Mouse (Mus musculus) granulocyte monocyte progenitor cell, adult 5-6 weeks (primary cell): ENCODE results near the gene Pum1. TPM values are rescaled to one million over a fixed set of nuclear protein-coding genes. Genes with fewer than 3 reads are reported as not detected.
"Not testable (repeated sequence)": the region's sequence is repeated elsewhere in the genome, so short reads cannot be mapped to it uniquely, and the experiment has no call there.

ENCODE experiments used
- ATAC-seq: replicated peaks from 2 replicates; pipeline ENCODE4 v1.8.0; 2016; ENCODE audit warnings: mild to moderate bottlenecking, moderate TSS enrichment, inconsistent platforms; ENCODE audit not compliant: poor library complexity, severe bottlenecking
- total RNA-seq, 2 experiments: library from RNA; stranded (forward) in 1 of 2; stranded (reverse) in 1 of 2; fragments of 200-712, 200-1000 nt in 1 of 2; fragments of >200 nt in 1 of 2; fragmentation: Nextera tagmentation in 1 of 2; gene quantifications; 2 replicates each; pipeline ENCODE4 v1.2.3; 2014 to 2017

Pum1 gene
- total RNA-seq, 2 experiments from 2014 or later: 43.3 to 46.9 TPM

DNA sequence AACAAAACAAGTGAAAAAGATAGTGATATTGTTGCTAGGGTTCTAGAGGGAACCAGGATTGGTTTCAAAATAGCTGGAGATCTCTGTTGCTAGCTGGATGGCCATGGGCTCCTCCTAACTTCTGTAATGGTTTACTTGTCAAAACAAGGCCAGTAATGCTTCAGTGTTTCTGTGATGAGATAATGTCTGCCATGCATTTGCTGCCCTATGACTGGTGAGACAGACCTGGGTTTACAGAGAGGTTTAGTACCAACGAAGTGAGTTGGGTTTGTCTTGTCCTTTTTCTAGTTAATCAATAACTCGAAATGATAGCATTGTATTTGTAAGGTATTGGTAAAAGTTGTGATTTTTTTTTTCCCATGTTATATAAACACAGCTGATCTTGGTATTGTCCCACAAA, 4.6 kb downstream of the Pum1 start:
- ATAC-seq: no peak

DNA sequence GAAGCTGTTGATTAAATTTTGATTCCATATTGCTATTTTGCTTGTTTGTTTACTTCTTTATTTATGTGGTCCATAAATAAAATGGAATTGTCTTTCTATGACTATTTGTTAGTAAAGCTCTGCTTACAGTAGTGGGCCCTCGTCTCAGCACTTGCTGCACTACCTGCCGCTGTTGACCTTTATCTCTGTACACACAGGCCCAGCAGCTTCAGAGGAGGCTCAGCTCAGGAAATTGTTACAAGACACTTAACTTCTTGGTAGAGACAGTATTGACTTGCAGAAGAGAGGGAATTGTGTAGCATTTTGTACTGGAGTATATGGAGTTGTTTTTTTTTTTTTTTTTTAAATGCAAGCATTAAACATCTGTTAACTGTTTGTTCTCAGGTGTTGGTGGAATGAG, 5.4 kb downstream of the Pum1 start:
- ATAC-seq: no peak

DNA sequence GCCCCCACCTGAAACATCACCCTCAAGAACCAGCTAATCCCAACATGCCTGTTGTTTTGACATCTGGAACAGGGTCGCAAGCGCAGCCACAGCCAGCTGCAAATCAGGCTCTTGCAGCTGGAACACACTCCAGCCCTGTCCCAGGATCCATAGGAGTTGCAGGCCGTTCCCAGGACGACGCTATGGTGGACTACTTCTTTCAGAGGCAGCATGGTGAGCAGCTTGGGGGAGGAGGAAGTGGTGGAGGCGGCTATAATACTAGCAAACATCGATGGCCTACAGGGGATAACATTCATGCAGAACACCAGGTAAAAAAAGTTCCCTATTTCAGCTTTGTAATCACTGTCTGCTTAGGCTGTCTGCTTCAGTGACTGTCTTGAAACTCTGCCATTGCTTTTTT, 5.9 kb downstream of the Pum1 start:
- peak; percentile 31; the same call in 1 of the 2 replicates for ATAC-seq

DNA sequence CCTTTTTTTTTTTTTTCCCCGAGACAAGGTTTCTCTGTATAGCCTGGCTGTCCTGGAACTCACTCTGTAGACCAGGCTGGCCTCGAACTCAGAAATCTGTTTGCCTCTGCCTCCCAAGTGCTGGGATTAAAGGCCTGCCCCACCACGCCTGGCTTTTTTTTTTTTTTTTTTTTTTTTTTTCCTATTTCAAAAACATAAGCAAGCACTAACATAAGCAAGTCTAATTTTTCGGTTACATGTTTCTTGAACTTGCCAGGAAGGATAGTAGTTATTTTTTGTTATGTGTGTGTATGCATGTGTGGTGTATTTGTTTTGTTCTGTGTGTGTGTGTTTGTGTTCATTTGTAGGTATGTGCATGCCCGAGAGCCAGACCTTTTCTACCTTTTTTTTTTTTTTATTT, 6.9 kb downstream of the Pum1 start:
- not testable (repeated sequence) for ATAC-seq

DNA sequence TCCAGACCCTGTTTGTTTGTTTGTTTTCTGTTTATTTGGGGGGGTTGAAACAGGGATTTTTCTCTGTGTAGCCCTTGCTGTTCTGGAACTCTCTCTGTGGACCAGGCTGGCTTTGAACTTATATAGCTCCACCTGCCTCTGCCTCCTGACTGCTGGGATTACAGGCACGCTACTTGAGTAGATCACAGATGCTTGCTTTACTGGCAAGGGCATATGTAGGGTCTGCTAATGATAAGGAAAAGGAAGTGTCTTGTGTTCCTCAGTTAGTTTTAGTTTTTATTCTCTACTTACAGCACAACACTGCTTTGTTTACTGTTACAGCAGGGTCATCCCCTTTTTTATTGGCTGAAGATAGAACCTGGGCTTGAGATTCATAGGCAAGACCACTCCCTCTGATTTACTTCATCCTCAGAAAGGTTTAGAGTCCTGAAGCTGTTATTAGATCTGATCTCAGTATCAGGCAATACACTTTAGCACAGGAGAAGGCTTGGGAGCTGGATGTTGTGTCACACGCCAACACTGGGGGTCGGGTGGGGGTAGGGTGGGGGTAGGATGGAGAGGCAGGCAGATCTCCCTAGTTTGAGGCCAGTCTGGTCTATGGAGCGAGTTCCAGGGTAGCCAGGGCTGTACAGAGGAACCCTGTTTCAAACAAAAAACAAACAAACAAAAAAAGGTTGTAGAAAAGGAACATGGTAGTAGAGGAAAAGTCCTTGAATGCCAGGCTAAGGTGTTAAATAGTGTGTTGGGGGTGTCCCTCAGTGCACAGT, 8.1 kb downstream of the Pum1 start:
- ATAC-seq: no peak

DNA sequence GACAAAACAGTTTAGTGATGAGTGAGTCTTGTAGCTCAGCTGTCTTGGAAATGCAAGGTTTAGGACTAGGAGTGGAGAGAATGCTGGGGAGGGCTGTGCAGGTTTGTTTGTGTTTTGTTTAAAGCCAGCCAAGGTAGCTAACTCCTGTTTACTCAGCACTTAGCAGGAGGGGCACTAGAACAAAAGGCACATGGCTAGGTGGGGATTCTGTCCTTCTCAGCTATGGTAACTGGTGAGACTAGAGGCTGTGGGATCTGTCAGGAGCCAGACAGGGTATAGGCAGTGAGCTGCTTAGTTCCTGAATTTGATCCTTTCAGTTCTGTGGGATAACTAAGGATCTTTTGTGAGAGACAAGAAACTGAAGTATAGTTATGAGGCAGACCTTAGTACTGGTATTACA, 9.0 kb downstream of the Pum1 start:
- no peak for ATAC-seq

DNA sequence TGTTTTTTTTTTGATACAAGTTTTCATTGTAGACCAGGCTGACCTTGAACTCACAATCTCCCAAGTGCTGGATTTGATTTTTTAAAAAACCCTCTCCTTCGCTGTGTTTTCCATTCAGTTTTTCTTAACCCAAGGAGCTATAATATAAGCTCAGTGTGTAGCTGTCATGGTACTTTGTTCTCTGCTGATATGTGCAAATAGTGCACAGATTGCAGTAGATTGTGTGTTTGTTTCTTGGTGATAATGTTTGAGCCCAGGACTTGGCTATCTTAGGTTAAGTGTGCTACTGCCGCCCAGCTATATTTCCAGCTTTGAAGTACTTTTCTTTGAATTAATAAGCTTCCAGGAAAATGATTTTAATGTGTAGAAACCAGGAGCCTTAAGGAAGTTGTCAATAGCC, 13.6 kb downstream of the Pum1 start:
- ATAC-seq: no peak

DNA sequence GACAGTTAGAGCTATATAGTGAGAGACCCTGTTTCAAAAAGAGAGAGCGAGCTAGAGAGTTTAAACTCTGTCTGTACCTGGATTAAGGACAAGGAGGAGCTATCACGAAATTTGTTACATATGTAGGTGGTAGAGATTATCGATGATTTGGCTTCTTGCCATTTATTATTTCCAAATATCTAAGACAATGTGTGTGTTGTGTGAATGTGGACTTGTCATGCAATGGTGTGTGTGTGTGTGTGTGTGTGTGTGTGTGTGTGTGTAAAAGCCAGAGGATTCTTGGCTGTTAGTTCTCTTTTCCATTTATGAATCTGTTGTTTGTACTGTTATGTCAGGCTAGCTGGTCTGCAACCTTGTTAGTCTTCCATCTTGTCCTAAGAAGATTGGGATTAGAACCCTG, 15.0 kb downstream of the Pum1 start:
- ATAC-seq: no peak

DNA sequence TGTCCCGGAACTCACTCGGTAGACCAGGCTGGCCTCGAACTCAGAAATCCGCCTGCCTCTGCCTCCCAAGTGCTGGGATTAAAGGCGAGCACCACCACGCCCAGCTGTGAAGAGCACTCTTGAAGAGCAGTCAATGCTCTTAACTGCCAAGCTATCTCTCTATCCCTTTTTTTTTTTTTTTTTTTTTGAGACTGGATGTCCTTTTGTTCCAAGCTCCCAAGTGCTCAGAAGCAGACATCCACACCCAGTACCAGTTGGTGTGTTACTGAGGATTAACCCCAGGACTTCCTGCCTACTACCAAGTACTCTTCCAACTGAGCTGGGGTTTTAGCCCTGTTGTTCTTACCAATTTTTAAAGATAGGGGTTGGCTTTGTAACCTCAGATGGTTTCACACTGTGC, 17.6 kb downstream of the Pum1 start:
- no peak for ATAC-seq

DNA sequence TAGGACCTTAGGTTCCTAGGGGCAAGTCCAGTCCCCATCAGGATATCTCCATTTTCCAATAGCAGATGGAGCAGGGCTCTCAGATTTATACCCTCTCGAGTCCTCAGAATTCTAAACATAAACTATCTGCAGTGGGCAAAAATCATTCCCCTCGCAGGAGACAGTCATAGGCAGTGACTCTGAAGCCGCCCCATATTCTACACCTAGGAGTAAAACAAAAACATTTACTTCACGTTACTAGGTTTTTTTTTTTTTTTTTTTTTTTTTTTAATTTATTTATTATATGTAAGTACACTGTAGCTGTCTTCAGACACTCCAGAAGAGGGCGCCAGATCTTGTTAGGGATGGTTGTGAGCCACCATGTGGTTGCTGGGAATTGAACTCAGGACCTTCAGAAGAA, 19.9 kb downstream of the Pum1 start:
- not testable (repeated sequence) for ATAC-seq

DNA sequence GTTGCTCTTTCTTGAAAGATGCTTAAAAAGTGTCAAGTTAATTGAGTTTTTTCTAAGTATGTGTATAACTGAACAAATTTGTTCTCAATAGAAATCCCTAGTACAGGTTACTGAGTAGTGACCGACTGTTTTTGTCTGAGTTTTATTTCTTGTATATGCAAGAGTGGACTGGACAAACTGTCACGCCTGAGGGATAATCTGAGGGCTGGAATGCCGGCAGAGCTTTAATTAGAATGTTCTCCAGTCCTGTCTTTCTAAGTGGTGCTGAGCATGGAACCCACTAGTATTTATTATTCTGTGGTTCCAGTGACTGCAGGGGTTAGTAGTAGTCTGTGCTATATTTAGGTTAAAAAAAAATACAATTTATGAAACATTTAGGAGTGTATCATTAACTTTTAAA, 30.8 kb downstream of the Pum1 start:
- no peak for ATAC-seq

DNA sequence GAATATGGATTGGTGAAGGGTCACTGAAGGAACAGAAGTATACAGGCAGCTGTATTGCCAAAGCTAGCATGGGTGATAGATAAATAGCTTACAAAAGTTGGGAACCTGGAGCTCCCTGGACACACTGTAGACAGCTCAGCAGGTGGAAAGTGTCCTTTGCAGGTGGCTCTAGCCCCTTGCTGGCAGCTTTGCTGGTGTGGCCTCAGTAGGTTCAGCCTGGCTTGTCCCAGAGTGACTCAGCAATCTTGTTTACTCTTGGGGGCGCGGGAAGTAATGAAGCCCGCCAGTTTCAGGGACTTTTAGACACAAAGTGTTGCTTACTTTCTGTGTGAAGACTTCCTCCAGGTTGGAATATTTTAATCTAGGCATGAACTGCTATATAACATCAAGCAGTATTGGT, 31.9 kb downstream of the Pum1 start:
- ATAC-seq: no peak

DNA sequence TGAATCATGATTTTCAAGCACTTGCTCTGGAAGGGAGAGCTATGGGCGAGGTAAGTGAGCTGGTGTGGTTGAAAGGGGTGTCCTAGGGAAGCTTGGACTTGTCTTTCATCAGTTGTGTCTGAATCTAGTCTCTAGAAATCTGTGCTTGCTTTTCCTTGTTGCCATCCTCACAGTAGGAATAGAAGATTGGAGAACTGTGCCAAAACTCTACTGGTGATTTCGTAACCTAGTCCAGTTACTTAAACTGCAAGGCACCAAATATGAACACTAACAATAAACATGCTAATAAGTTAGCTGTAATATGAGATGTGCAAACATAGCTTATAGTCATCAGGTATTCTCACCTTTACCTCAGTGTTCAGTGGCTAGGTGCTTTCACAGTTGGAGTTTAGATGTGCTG, 37.9 kb downstream of the Pum1 start:
- no peak for ATAC-seq

DNA sequence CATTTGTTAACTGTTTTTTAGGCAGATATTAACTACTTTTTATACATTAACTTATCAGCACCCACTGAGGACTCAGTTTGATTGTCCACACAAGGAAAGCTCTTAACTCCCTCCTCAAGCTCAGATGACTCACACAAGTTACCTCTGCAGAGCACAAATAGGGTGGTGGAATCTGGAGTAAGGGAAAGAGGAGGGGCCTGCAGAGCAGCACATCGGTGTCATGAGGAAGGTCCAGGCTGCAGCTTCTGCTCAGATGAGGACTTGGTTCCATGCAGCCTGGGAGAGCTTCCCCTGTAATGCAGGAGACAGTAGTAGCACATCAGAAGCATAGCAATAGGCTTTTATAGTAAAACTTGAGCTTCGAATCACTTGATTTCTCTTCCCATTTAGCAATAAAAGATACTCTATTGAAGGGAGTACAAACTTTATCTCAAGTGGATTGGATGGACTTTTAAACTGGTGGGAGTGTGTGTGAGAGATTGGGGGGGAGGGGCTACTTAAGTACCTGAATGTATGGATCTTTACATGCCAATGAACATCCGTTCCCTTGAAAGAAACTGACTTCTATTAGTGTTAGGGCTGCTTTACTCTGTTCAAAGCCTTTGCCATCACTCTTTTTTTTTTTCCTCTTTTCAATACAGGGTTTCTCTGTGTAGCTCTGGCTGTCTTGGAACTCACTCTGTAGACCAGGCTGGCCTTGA, 39.9 kb downstream of the Pum1 start:
- ATAC-seq: no peak

DNA sequence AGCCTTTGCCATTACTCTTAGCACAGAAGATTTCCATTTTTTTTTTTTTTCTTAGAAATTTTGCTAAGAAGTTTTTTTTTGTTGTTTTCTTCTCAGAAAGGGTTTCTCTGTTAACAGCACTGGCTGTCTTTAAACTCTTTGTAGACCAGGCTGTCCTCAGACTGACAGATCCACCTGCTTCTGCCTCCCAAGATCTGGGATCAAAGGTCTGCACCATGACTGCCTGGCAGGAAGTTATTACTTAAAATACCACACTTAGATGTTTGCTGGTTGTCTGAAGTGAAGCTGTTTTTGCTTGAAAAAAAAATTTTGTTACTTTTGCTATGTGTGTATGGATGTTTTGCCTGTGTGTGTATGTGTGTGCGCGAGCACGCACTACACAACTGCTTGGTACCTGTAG, 40.5 kb downstream of the Pum1 start:
- ATAC-seq: no peak

DNA sequence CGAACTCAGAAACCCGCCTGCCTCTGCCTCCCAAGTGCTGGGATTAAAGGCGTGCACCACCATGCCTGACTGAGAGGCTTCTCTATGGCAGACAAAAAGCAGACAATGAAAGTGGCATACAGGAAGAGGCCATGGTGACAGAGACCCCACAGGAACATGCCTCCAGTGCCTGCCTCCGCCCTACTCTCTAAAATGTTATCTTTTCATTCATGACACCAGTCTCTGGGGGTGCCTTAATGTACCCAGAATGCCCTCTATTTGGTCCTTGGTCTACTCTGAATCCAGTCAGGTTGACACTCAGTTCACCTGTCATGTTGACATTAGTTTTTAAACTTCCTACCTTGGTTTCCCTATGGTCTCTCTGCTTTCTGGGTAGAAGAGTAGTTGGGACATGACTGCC, 41.5 kb downstream of the Pum1 start:
- no peak for ATAC-seq

DNA sequence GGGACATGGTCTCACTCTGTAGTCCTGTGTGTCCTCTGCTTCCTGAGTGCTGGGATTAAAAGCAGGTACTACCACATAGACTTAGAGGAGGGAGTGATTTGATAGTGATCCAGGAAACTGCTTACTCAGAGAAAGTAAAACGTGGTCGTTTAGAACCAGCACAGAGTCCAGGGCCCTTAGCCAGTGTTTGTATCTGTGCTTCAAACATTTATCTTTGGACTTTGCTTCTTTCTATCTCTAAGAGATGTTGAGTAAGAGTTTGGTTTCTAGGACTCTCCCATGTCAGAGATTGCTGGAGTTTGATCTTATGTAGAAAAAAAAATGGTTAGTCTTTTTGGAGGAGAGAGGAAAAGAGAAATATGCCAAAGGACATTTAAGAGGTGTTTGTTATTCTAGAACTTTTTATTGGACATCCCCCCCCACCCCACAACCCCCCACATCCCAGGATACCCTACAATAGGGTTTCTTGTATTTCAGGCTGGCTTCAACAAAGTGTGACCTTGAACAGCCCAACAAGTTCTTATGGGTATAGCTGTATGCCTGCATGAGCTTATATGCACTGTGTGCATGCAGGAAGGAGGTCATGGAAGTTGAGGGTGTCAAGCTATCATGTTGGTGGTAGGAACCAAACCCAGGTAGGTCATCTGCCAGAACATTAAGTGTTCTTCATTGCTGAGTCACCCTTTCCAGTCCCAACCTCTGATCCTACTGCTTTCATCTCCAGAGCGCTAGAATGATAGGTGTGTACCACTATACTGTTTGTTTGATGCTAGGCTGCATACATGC, 43.3 kb downstream of the Pum1 start:
- ATAC-seq: no peak

DNA sequence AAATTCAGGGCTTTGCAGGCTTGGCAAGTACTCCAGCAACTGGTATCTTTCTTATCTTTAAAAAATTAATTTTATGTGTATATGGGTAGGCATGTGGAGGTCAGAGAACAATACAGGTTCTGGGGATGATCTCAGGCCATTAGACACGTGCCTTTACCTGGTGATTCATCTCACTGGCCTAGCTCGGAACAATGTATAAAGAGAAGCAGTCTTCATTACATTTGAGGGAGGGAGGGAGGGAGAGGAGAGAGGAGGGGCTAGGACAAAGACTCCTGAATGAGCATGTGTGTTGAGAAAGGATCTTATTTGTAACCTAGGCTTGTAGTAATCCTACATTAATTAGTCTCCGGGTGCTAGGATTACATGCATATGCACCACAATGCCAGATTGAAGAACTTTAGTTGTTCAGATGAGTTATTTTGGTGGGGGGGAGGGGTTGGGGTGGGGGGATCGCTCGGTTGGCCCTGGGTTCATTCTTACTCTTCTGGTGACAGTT, 48.3 kb downstream of the Pum1 start:
- ATAC-seq: no peak

DNA sequence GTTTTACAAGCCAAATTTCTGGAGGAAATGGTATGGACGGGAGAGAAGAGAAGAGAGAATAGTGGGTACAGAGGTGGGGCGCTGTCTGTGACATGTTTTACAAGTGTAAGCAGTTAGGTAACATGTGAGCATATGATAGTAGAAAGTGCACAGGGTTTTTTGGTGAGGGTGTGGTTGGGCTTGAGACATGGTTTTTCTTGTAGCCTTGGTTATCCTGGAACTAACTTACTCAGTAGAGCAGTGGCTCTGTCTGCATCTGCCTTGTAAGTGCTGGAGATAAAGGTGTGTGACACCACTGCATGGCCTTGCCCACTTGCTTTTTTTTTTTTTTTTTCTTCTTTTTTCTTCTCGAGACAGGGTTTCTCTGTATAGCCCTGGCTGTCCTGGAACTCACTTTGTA, 49.2 kb downstream of the Pum1 start:
- no peak for ATAC-seq

DNA sequence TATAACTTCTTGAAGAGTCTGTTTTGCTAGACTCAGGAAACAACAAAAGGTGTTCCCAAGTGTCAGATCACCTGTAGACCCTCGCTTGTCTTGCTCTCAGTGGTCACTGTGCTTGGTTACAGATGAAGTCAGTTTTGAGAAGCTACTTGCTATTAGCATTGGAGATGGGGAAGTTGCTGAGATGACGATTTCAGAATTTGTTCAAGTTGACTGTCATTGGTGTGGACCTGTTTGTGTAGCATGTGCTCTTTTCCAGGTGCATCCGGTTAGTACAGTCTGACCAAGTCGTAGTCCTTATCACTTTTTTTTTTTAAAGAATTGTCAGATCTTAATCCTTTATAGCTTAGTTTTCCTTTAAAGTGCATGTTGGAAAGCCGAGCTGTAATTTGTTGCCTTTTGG, 50.3 kb downstream of the Pum1 start:
- peak; percentile 53 for ATAC-seq

DNA sequence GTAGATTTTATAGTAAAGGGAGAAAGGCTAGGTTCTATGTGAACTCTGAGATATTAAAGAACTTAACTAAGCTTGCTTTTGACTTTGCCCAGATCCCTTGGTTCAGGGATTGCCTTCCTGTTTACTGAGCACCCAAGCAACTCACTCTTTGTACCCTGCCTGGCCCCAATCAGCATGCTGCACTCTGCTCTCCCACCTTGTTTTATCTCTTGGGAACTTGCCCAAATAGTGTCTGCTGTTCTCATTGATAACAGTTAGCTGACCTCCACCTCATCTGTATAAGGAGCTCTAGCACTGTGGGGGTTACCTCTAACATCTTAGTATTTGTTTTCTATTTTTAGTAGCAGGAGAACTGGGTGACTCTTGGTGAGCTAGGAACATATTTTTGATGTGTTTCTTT, 52.0 kb downstream of the Pum1 start:
- no peak for ATAC-seq
